In genomic region chr11:118232314-118232831, GRCm38 (mm10) we compare ENCODE assay signal across 1 mouse cellular context.
A peak's percentile ranks its signal among the peaks of the same experiment; 100 is the strongest.
TF ChIP-seq lines count a peak whose summit lies in the region.

No protein-coding gene starts in this region.

TF ChIP-seq in MEL, 35 proteins besides CTCF, POLR2A, EP300 and RAD21 (continued from another document):
- TF ChIP-seq ZMIZ1 (IDR thresholded peaks at IDR 0.05; ENCODE audit: low read depth, low read length) (no peak), CHD2 (IDR thresholded peaks at IDR 0.05; ENCODE audit: low read length) (no peak), KAT2A (conservative IDR thresholded peaks at IDR 0.05; ENCODE audit: low read depth, low read length) (no peak), MXI1 (IDR thresholded peaks at IDR 0.05; ENCODE audit: low read depth, low read length) (0 out of 2 replicates have a peak, but pooled peaks have one; percentile 49), HCFC1 (IDR thresholded peaks at IDR 0.05; ENCODE audit: low read depth, low read length) (0 out of 2 replicates have a peak, but pooled peaks have one; percentile 22), ZC3H11A (IDR thresholded peaks at IDR 0.05; ENCODE audit: low read depth, low read length) (no peak), JUND (IDR thresholded peaks at IDR 0.05; ENCODE audit: low read depth, low read length) (no peak), MAZ (IDR thresholded peaks at IDR 0.05; ENCODE audit: low read depth, low read length) (no peak), UBTF (IDR thresholded peaks at IDR 0.05; ENCODE audit: borderline replicate concordance, insufficient read depth, low read depth, low read length) (no peak), ZKSCAN1 (IDR thresholded peaks at IDR 0.05; ENCODE audit: low read depth, low read length) (no peak), MYB (IDR thresholded peaks at IDR 0.05; ENCODE audit: low read depth, low read length) (peak; percentile 24; the same call in 1 of the 2 replicates), ELF1 (IDR thresholded peaks at IDR 0.05; ENCODE audit: low read depth, low read length) (peak; percentile 12; the same call in 1 of the 2 replicates), NELFE (IDR thresholded peaks at IDR 0.05; ENCODE audit: low read depth, low read length) (peak; percentile 2; the same call in 1 of the 2 replicates), E2F4 (IDR thresholded peaks at IDR 0.05; ENCODE audit: borderline replicate concordance, low read depth, low read length) (no peak), TAL1 (IDR thresholded peaks at IDR 0.05; ENCODE audit: low read length) (no peak), GATA1 (IDR thresholded peaks at IDR 0.05; ENCODE audit: low read depth, low read length) (no peak)
